Mouse (Mus musculus) midbrain, embryonic 14.5 days (tissue): Measurements from ENCODE around the gene Gm38392. TPM values are rescaled to one million over a fixed set of nuclear protein-coding genes. Genes with fewer than 3 reads are reported as not detected.

Experiments used
- ATAC-seq: fragments of 200-750 bp; cut with Nextera tagmentation; 2 replicates; pipeline ENCODE4 v1.8.0; 2017; ENCODE audit warnings: moderate number of reproducible peaks, moderate library complexity; ENCODE audit not compliant: low FRiP score, low TSS enrichment
- DNase-seq: peaks from one replicate; pipeline ENCODE4 v3.0.0-alpha.2; 2015
- H3K27ac ChIP-seq: fragments of 300-500 bp; sonication (generic); replicated peaks from 2 replicates; pipeline ENCODE4 v1.5.1; 2014; ENCODE audit warnings: mild to moderate bottlenecking, low read depth, low read length, moderate library complexity
- H3K27me3 ChIP-seq: fragments of 300-500 bp; sonication (generic); 2 replicates; pipeline ENCODE4 v1.6.1; 2014; ENCODE audit warnings: low read length, control low read depth, mixed read lengths; ENCODE audit not compliant: control insufficient read depth, insufficient read depth
- H3K36me3 ChIP-seq: fragments of 300-500 bp; sonication (generic); 2 replicates; pipeline ENCODE4 v1.6.1; 2014; ENCODE audit warnings: low read length, control low read depth; ENCODE audit not compliant: control insufficient read depth, insufficient read depth
- H3K4me1 ChIP-seq: fragments of 300-500 bp; sonication (generic); 2 replicates; pipeline ENCODE4 v1.6.1; 2014; ENCODE audit warnings: mild to moderate bottlenecking, antibody characterized with exemption, low read length, control low read depth; ENCODE audit not compliant: control insufficient read depth, insufficient read depth
- H3K4me2 ChIP-seq: fragments of 300-500 bp; sonication (generic); 2 replicates; pipeline ENCODE4 v1.6.1; 2014; ENCODE audit warnings: mild to moderate bottlenecking, low read length, moderate library complexity
- H3K4me3 ChIP-seq: fragments of 300-500 bp; sonication (generic); replicated peaks from 2 replicates; pipeline ENCODE4 v1.5.1; 2014; ENCODE audit warnings: low read depth, low read length
- H3K9ac ChIP-seq: fragments of 300-500 bp; sonication (generic); replicated peaks from 2 replicates; pipeline ENCODE4 v1.6.1; 2014; ENCODE audit warnings: mild to moderate bottlenecking, low read length, moderate library complexity
- H3K9me3 ChIP-seq: fragments of 300-500 bp; sonication (generic); 2 replicates; pipeline ENCODE4 v1.6.1; 2016; ENCODE audit warnings: low read length, control low read depth, mixed read lengths; ENCODE audit not compliant: control insufficient read depth
- WGBS: fragments of 180-500 bp; shearing (Covaris S2); extraction: QIAGEN DNeasy Blood & Tissue Kit; methylation state at CpG from one replicate; pipeline ENCODE4 v1.1.7; 2014; 5-methylcytosine and 5-hydroxymethylcytosine counted together
- polyA plus RNA-seq: library from polyadenylated mRNA; unstranded; fragments of >200 nt; fragmentation: Nextera tagmentation; extraction: Ambion mirVana; gene quantifications from 2 replicates; pipeline ENCODE4 v1.2.1, GENCODE M21; 2014

Gene Gm38392
- polyA plus RNA-seq, 1 experiment from 2014 or later, result not detected

DNA sequence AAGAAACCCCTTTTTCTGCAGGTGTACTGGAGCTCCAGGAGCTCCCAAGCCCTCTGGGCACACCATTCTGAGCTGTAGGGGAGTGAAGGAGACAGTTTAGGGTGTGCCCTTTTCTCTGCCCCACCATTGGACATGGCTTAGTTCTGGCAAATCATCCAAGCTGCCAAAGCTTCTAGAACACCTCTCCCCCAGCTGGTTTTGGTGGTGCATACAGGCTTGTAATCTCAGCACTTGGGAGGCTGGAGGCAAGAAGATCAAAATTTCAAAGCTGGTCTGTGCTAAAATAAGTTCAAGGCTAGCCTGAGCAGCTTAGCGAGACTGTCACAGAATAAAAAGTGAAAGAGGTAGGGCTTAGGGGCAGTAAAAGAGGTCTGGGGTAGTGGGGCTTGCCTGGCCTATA lies 74.7 kb downstream of the Gm38392 start:
- peak overlapping the region; percentile 88 for H3K27ac ChIP-seq
- peak overlapping the region; percentile 59 for H3K4me2 ChIP-seq
- no peak for DNase-seq
- peak overlapping the region; percentile 74 for H3K9ac ChIP-seq
- H3K9me3 ChIP-seq, result no peaks in the 10 kb centered on the region
- 15% methylated on average over 1 of the region's 1 CpGs for WGBS
- peaks cover 27% of the 10 kb centered on the region for H3K4me1 ChIP-seq
- peaks cover 57% of the 10 kb centered on the region for H3K27me3 ChIP-seq
- peaks cover 21% of the 10 kb centered on the region; the same call in 1 of the 2 replicates for H3K36me3 ChIP-seq
- no peak for ATAC-seq
- H3K4me3 ChIP-seq, result peak overlapping the region; percentile 55

DNA sequence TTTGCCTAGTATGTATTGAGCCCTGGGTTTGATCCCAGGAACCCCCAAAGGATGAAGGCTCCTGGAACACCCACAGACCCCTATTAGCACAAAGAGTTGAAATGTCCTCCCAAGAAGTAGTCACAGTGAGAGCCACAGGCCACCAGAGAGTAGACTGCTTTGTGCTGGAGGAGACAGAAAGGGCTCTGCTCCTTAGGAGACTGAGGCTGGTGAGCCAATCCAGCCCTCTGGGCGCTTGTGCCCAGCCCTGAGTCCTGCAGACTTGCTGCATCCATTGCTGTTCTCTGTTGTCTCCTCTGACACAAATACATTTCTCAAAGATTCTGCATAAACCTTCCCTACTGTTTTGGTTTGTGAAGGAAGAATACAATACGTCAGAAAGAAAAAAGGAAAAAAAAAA lies 76.1 kb downstream of the Gm38392 start:
- H3K27ac ChIP-seq, result peak overlapping the region; percentile 88
- no peaks in the 10 kb centered on the region for H3K9me3 ChIP-seq
- ATAC-seq (no peak), DNase-seq (peak; percentile 3)
- peaks cover 35% of the 10 kb centered on the region for H3K4me1 ChIP-seq
- peak overlapping the region; percentile 74 for H3K9ac ChIP-seq
- H3K4me2 ChIP-seq, result peak overlapping the region; percentile 59
- peak overlapping the region; percentile 55 for H3K4me3 ChIP-seq
- H3K27me3 ChIP-seq, result peaks cover 49% of the 10 kb centered on the region
- H3K36me3 ChIP-seq, result peaks cover 19% of the 10 kb centered on the region; the same call in 1 of the 2 replicates
- 15% methylated on average over 2 of the region's 2 CpGs for WGBS

DNA sequence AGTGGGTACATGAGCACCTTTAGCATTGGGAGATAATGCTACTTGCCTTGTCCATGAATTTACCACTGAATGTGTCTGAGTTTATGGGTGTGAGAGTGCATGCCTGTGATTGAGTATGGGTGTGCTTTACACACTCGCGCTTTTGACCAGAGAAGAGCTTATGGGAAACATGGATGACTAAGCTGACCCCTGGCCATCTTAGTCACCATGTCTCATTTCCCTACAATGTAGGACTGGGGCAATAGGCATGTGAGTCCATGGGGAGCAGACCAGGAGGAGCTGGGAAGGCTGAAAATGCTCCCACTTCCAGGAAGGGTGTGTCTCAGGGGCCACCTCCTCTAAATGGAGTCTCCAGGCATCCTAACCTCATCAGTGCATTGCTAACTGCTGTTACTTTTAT lies 76.9 kb downstream of the Gm38392 start:
- peak overlapping the region; percentile 59 for H3K4me2 ChIP-seq
- no peaks in the 10 kb centered on the region for H3K9me3 ChIP-seq
- peak overlapping the region; percentile 88 for H3K27ac ChIP-seq
- peak overlapping the region; percentile 74 for H3K9ac ChIP-seq
- WGBS, result 15% methylated on average over 2 of the region's 2 CpGs
- ATAC-seq, result no peak
- peaks cover 41% of the 10 kb centered on the region for H3K27me3 ChIP-seq
- peak overlapping the region; percentile 55 for H3K4me3 ChIP-seq
- H3K4me1 ChIP-seq, result peaks cover 33% of the 10 kb centered on the region
- peaks cover 12% of the 10 kb centered on the region; the same call in 1 of the 2 replicates for H3K36me3 ChIP-seq
- peak; percentile 12 for DNase-seq

DNA sequence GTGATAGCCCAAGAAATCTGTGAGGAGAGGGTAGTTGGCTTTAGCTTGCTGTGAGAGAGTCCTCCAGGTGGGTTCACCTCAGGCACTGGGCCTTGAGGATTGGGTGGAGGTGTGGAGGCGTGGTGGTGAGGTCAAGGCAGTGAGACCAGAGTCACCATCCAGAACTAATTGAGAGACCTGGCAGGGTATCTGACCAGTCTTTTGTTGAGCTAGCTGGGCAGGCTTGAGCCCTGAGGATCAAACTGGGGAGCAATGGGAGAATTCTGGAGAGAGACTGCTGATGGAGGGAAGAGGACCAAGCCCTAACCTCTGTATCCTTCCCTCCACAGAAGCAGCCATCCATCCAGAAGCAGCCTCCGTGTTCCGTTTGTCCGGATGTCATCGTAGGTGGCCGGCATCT lies 77.7 kb downstream of the Gm38392 start:
- WGBS, result 2% methylated on average over 6 of the region's 6 CpGs
- ATAC-seq, result no peak

GRCm38 (mm10) chr3:88208226-88208720 lies 78.7 kb downstream of the Gm38392 start:
- H3K27me3 ChIP-seq, result peaks cover 31% of the 10 kb centered on the region
- peak overlapping the region; percentile 59 for H3K4me2 ChIP-seq
- no peak for ATAC-seq
- H3K36me3 ChIP-seq, result peaks cover 7% of the 10 kb centered on the region; the same call in 1 of the 2 replicates
- peak overlapping the region; percentile 88 for H3K27ac ChIP-seq
- H3K9ac ChIP-seq, result peak overlapping the region; percentile 74
- DNase-seq, result peak; percentile 42
- WGBS, result 1% methylated on average over 3 of the region's 3 CpGs
- H3K4me3 ChIP-seq, result peak overlapping the region; percentile 55
- peaks cover 37% of the 10 kb centered on the region for H3K4me1 ChIP-seq
- no peaks in the 10 kb centered on the region for H3K9me3 ChIP-seq

More for the DNA sequence above, 77.7 kb downstream of the Gm38392 start:
- Histone ChIP-seq H3K4me2 (peak overlapping the region; percentile 59), H3K9ac (peak overlapping the region; percentile 74), H3K27ac (peak overlapping the region; percentile 88), H3K36me3 (peaks cover 7% of the 10 kb centered on the region; the same call in 1 of the 2 replicates), H3K4me1 (peaks cover 34% of the 10 kb centered on the region), H3K27me3 (peaks cover 33% of the 10 kb centered on the region), H3K4me3 (peak overlapping the region; percentile 55), H3K9me3 (no peaks in the 10 kb centered on the region)
- no peak for DNase-seq

DNA sequence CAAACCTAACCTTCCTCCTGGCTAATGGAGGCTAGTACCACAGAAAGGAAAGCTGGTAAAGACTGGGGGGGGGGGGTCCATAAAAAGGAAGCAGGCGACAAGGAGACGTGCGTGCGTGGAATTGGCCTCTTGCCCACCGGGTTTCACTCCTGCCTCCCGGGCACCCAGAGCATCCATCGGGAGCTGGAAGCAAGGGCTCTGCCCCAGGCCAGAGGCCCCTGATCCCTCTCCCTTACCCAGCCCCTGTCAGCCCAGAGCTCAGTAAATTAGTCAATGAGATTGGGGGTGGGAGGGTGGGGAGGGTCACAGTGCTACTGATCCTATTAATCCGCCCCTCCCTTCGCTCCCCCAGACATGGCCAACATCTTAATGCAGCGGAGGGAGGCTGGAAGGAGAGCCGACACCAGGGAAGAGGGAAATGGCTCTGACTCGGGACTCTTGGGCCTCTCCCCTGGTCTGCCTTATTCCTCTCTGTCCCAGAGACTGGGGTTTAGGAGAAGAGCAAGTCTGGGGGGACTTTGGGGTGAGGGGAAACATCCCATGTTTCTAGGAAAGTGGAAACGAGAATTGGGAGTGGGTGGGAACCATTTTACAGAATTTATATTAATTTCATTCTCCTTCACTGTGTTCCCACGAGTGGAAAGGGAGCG lies 79.4 kb downstream of the Gm38392 start:
- Histone ChIP-seq H3K27me3 (peaks cover 35% of the 10 kb centered on the region), H3K4me1 (peaks cover 43% of the 10 kb centered on the region)

DNA sequence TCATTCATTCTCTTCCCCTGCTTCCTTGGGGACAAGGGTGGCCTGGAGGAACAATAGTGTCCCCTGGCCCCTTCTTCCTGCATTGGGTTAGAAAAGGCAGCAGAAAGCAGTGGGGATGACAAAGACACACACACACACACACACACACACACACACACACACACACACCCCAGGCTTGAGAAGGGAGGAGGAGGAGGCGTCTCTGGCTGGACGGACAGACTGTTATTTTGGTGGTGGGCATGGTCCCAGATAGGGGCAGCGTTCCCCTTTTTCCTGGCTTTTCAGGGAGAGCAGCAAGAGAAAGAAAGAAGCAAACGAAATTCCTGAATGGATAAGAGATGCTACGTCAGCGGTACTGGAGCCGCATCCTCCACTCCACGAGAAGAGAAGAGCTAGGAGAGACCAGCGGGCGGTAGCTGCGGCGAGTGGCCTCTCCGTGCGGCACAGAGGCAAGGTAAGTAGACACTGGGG lies 80.1 kb downstream of the Gm38392 start:
- DNase-seq (peak; percentile 84), ATAC-seq (peak; percentile 39; the same call in 1 of the 2 replicates)
- Histone ChIP-seq H3K4me3 (peak overlapping the region; percentile 55), H3K27ac (peak overlapping the region; percentile 88), H3K27me3 (peaks cover 33% of the 10 kb centered on the region), H3K9ac (peak overlapping the region; percentile 74), H3K36me3 (peaks cover 7% of the 10 kb centered on the region; the same call in 1 of the 2 replicates), H3K4me2 (peak overlapping the region; percentile 59), H3K9me3 (no peaks in the 10 kb centered on the region), H3K4me1 (peaks cover 47% of the 10 kb centered on the region)
- WGBS, result under 1% methylated on average over 14 of the region's 14 CpGs

More for the DNA sequence above, 79.4 kb downstream of the Gm38392 start:
- peak; percentile 18; the same call in 1 of the 2 replicates for ATAC-seq
- H3K4me2 ChIP-seq, result peak overlapping the region; percentile 59
- peak overlapping the region; percentile 55 for H3K4me3 ChIP-seq
- peak overlapping the region; percentile 74 for H3K9ac ChIP-seq
- peaks cover 7% of the 10 kb centered on the region; the same call in 1 of the 2 replicates for H3K36me3 ChIP-seq
- WGBS, result under 1% methylated on average over 15 of the region's 15 CpGs
- peak overlapping the region; percentile 88 for H3K27ac ChIP-seq
- H3K9me3 ChIP-seq, result no peaks in the 10 kb centered on the region
- peak; percentile 72 for DNase-seq

GRCm38 (mm10) chr3:88206500-88206899 lies 80.5 kb downstream of the Gm38392 start:
- H3K4me3 ChIP-seq, result peak overlapping the region; percentile 55
- DNase-seq, result no peak

More at GRCm38 (mm10) chr3:88206500-88206899, 80.5 kb downstream of the Gm38392 start:
- Histone ChIP-seq H3K4me2 (peak overlapping the region; percentile 59), H3K4me1 (peaks cover 47% of the 10 kb centered on the region), H3K36me3 (peaks cover 7% of the 10 kb centered on the region; the same call in 1 of the 2 replicates), H3K9me3 (no peaks in the 10 kb centered on the region), H3K27me3 (peaks cover 35% of the 10 kb centered on the region), H3K9ac (peak overlapping the region; percentile 74), H3K27ac (peak overlapping the region; percentile 88)
- ATAC-seq, result peak; percentile 2; the same call in 1 of the 2 replicates
- 3% methylated on average over 3 of the region's 3 CpGs for WGBS
